Mouse (Mus musculus): ENCODE measurements at regions not wholly inside any gene's neighbourhood (a gene's known extent, or its start where the extent isn't known, plus 50 kb on each side); places are given as distances from the start of the nearest gene placed in this dataset.
"Not testable (repeated sequence)": the region's sequence is repeated elsewhere in the genome, so short reads cannot be mapped to it uniquely, and the experiment has no call there.

GRCm38 (mm10) chr13:5920422-5920821 is 59.1 kb downstream of the Klf6 start:
- DNase-seq (ENCODE audit: low read depth) = no peak

- DNase-seq (ENCODE audit: low read depth) = no peak
Measured at GRCm38 (mm10) chr13:5931433-5931832, 70.2 kb downstream of the Klf6 start.

- no peak for DNase-seq (ENCODE audit: low read depth)
Measured at GRCm38 (mm10) chr13:5937436-5937835, 76.2 kb downstream of the Klf6 start.

- DNase-seq (ENCODE audit: low read depth) = no peak
Measured at GRCm38 (mm10) chr13:5937970-5938369, 76.7 kb downstream of the Klf6 start.

DNA sequence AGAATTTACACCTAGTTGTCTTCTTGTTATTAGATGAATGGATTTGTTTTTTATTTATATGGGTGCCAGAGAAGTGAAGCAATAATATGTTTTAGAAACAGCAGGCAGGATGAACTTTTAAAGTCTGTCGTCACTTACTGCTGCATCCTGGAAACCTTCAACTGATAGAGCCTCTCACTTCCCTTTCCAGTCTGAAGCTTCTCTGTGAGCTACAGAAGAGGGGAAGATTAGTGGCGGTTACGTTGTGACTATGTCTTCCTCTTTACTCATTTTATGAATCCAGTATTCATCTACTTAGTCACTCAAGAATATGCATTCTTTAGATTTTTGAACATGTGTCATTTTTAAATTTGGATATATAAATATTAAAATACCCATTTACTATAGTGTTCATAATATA is 78.1 kb downstream of the Klf6 start:
- DNase-seq (ENCODE audit: low read depth) = no peak

GRCm38 (mm10) chr13:5952863-5953262 is 91.6 kb downstream of the Klf6 start:
- DNase-seq (ENCODE audit: low read depth) = no peak

DNA sequence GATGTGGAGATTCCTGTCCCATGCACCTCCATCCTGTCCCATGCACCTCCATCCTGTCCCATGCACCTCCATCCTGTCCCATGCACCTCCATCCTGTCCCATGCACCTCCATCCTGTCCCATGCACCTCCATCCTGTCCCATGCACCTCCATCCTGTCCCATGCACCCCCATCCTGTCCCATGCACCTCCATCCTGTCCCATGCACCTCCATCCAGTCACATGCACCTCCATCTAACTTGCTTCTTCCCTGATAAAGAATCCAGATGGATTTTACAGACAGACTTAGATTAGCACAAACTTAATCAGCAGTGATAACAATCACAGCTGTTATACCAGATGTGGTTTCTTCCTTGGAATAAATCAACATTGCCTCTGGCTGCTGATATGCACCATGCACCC is 93.8 kb downstream of the Klf6 start:
- DNase-seq (ENCODE audit: low read depth) = not testable (repeated sequence)

DNA sequence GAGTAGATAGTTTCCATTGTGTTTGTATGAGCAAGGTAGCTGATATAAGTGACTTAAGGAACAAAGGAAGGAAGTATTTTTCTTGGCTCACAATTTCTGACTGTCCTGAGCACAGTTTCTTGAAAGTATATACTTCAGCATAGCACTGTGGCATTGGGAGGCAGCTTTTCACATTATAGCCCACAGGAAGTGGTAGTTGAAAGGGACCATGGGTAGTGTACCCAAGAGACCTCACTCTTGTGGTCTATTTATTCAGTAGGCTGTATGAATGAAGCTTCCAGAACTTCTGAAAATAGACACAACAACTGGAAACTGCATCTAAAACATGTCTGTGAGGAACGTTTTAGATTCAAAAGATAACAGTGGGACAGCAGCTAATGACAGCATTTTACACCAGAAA is 94.9 kb downstream of the Klf6 start:
- no peak for DNase-seq (ENCODE audit: low read depth)

DNA sequence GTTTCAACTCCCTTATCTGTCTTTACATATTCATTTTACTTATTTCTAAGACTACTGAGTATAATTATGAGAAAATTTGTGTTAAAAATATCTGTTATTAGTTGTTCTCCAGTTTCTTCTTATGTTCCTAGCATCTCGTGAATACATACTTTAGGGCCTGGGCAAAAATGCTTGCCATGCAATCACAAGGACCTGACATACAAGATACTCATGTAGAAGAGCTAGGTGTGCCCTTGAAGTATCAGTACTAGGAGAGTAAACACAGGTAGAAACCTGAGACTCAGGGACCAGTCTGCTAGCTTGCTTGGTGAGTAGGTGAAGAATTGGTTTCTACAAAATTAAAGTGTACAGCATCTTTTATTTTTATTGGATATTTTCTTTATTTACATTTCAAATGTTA is 101.7 kb downstream of the Klf6 start:
- DNase-seq (ENCODE audit: low read depth) = no peak

GRCm38 (mm10) chr13:5964626-5965025 is 103.3 kb downstream of the Klf6 start:
- DNase-seq (ENCODE audit: low read depth) = no peak

DNA sequence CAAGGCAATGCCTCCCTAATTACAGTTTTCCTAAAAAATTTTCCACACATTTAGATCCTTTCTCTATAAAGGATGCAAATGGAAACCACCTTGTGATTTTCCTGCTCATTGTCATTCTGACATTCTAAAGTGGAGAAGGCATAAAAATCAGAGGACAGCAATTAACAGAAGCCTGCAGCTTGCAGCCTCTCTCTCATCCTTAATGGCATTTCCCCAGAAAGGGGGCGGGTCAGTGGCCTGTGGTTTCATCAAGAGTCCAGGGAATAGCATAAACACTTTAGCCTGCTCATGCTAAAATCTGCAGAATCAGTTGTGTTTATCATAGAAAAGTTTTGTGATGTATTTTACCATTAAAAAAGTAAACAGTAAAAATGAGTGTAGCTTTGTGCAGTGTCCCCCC is 117.3 kb downstream of the Klf6 start:
- no peak for DNase-seq (ENCODE audit: low read depth)

GRCm38 (mm10) chr13:5987491-5987890 is 126.2 kb downstream of the Klf6 start:
- no peak for DNase-seq (ENCODE audit: low read depth)

- no peak for DNase-seq (ENCODE audit: low read depth)
Measured at GRCm38 (mm10) chr13:5988407-5988806, 127.1 kb downstream of the Klf6 start.

DNA sequence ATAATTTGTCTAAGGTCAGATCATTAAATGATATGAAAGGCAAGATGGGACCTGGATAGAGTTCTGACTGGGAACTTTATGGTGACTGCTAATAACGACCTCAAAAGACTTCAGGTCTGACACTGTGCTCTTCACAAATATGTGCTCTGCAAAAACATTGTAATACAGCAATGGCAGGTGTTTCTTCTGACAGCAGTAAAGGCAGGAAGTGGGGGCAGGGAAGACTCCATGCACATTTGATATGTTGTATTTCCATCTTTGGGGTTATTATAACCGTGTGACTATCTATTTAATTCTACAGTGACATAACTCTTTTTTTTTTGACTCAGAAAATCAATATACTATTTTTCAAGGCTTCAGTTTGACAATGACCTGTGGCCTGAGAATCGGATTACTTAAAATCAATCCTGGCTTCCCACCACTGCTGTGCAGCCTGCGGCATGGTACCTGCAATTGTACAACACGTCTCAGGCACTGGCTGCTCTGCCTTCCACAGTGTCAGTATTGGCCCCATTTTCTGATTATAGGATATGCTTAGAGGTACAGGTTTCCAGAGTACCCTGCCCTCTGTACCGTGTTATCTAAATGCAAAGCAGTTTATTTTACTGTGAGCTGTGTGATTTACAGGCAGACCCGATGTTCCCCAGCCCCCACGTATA is 139.4 kb downstream of the Klf6 start:
- DNase-seq (ENCODE audit: low read depth) = no peak

DNA sequence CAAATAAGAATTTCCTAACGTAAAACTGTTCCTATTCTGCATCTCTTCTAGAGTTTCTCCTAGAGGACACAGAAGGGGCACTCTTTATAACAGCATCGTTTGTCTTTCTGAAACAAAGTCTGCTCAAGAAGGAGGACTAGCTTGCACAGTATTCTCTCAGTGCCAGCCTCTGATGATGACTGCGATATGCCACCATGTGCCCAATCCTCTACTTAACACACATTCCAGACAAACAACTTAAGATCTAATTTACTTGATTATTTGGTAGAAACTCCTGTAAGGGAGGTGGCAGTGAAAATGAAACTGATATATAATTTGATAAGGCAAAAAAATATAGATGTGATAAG is 139.9 kb downstream of the Klf6 start:
- no peak for DNase-seq (ENCODE audit: low read depth)

GRCm38 (mm10) chr13:6005901-6006300 is 144.6 kb downstream of the Klf6 start:
- DNase-seq (ENCODE audit: low read depth) = no peak

GRCm38 (mm10) chr13:6009671-6010070 is 148.4 kb downstream of the Klf6 start:
- no peak for DNase-seq (ENCODE audit: low read depth)

DNA sequence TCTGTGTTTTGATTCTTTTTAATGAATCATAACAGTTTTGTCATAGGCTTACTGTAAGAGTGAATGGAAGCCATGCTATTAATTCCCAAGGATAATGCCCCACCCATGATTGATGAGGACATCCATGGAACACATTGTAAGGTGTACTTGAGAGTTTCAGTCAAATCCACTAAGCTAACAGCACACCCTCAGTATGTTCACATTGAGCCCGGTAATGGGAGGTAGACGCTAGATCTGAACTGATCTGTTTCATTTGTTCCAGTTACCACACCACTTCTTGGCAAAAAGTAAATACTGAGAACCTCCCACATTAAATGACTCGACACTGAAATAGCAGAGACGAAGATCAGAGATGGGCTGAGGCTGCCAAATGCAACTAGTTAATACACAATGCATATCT is 165.9 kb downstream of the Klf6 start:
- DNase-seq (ENCODE audit: low read depth) = no peak

GRCm38 (mm10) chr13:6028878-6029277 is 167.6 kb downstream of the Klf6 start:
- DNase-seq (ENCODE audit: low read depth) = no peak

GRCm38 (mm10) chr13:6029461-6029860 is 168.2 kb downstream of the Klf6 start:
- DNase-seq (ENCODE audit: low read depth) = no peak

DNA sequence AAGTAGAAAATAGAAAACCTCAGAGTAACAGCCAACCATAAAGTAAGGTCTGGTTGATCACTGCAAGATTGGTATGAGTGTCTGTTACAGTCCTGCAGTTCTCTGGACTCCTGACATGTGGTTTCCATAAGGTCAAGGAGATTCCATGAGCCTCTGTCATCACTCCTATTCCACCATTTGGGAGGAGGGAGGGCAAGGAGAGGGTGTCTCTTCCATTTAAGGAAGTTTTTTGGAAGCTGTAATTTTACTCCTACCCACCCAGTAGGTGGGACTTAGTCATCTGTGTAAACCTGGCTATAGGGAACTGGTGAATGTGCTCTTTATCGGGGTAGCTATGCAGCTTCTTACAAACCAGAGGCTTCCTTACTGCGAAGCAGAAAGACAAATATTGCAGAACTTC is 168.8 kb downstream of the Klf6 start:
- DNase-seq (ENCODE audit: low read depth) = no peak

DNA sequence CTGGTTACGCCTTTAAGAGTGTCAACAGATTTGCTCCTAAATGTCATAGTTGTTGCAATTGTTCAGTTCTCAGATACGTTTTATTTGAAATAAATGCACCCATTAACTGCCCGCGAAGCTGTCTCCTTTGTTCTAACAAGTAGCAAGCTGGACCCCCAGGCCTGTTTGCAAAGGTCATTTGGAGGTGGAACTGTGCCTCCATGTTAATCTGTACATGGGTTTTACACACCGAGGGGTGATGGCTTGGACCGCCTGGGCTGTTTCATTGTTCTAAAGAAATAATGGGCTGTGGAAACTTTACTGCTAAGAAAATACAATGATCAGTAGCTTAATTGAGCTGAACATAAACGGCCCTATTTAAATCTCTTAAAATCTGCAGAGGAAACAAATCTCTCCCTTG is 178.8 kb downstream of the Klf6 start:
- DNase-seq (ENCODE audit: low read depth) = no peak

DNA sequence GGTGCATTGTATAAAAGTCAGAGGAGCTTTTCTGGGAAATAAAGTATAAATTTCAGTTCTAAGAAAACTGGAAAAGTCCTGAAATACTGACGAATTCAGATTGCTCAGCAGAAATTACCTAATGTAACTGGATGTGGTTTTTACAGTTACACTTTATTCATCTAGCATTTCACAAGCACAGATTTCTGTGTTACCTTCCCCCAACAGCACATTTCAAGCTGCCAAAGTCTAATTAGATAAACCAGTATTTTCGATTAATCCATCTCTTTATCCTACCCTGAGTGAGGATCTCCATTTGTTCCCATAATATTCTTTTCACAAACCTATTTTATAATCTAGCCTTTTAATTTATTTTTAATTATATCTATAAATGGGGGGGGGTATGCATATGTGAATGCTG is 179.4 kb downstream of the Klf6 start:
- DNase-seq (ENCODE audit: low read depth) = no peak

- no peak for DNase-seq (ENCODE audit: low read depth)
Measured at GRCm38 (mm10) chr13:6042495-6042894, 181.2 kb downstream of the Klf6 start.
